Mouse (Mus musculus) G1E (cell line): ENCODE results near the gene Cilp2.

ENCODE experiments used
- CTCF ChIP-seq: IDR thresholded peaks from 2 replicates; pipeline ENCODE4 v1.5.1; 2012; ENCODE audit warnings: low read depth, low read length, inconsistent platforms, mixed read lengths
- GATA1 ChIP-seq: IDR thresholded peaks from 2 replicates; pipeline ENCODE4 v1.6.1; 2012; ENCODE audit warnings: borderline replicate concordance, low read length, inconsistent platforms, mixed read lengths
- GATA2 ChIP-seq: IDR thresholded peaks from 2 replicates; pipeline ENCODE4 v1.6.1; 2012; ENCODE audit warnings: low read depth, low read length, inconsistent platforms, borderline replicate concordance
- POLR2AphosphoS5 ChIP-seq: IDR thresholded peaks from 2 replicates; pipeline ENCODE4 v1.6.1; 2012; ENCODE audit warnings: low read depth, low read length, inconsistent platforms; ENCODE audit not compliant: insufficient replicate concordance
- TAL1 ChIP-seq: conservative IDR thresholded peaks from 2 replicates; pipeline ENCODE4 v1.6.1; 2012; ENCODE audit warnings: low read depth, low read length, inconsistent platforms, mixed read lengths

DNA sequence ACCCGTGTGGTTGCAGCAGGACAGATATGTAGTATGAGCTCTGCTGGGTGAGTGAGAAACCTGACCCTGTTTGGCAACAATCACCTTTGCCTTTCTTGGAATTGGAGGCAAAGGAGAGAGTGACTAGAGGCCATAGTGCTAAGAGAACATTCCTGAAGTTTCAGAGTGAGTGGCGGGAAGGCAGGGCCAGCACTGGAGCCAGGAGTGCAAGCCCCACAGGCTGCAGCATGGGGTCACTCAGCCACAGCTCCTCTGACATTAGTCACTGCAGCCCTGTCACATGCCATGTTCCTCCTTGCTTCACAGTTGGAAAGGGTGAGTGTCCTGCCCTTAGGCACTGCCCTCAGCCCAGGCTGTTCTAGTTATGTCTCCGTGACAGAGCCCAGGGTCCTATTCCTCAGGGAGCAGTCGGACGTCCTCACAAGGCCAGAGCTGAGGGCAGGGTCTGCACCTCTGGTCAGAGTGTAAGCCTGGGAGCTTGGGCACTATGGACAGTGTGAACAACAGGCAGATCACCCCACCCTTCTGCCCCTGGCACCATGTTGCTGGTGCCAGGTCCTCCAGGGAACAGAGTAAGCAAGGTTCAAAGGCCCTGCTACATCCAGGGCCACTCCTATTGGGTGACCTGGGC, 19.7 kb downstream of the Cilp2 start:
- TF ChIP-seq CTCF (no peak), GATA1 (no peak), TAL1 (no peak), POLR2AphosphoS5 (no peak), GATA2 (no peak)
